Mouse (Mus musculus): ENCODE measurements around the gene Ott.
"Not testable (repeated sequence)": the region's sequence is repeated elsewhere in the genome, so short reads cannot be mapped to it uniquely, and the experiment has no call there.

Gene Ott

GRCm38 (mm10) chrX:149073982-149074381, at the start of gene Ott:
Gene Ott, plus strand, starts transcription at chrX:149074282.
- not testable (repeated sequence) for DNase-seq (ENCODE audit: low spot score in 2 of 2)

Data from thymus, postnatal 10 days (tissue).